Mouse (Mus musculus) brown adipose tissue, adult 24 weeks (tissue): ENCODE results near the gene Catsper3. TPM values are rescaled to one million over a fixed set of nuclear protein-coding genes. Genes with fewer than 3 reads are reported as not detected.

Source experiments
- H3K27ac ChIP-seq: fragments of 200-500 bp; replicated peaks from 2 replicates; pipeline ENCODE4 v1.5.1; 2012; ENCODE audit warnings: low read depth, mild to moderate bottlenecking, low read length
- H3K4me1 ChIP-seq: fragments of 200-500 bp; 2 replicates; pipeline ENCODE4 v1.6.1; 2012; ENCODE audit warnings: low read length, mixed read lengths; ENCODE audit not compliant: control insufficient read depth, insufficient read depth, insufficient read length
- H3K4me3 ChIP-seq: fragments of 200-500 bp; 2 replicates; pipeline ENCODE4 v1.5.1; 2012; ENCODE audit warnings: low read depth, mild to moderate bottlenecking, low read length, moderate library complexity; ENCODE audit not compliant: insufficient read depth
- polyA plus RNA-seq: library from polyadenylated mRNA; stranded (reverse); fragments of >200 nt; gene quantifications from 2 replicates; pipeline ENCODE4 v1.2.4, GENCODE M21; 2012; ENCODE audit not compliant: missing spikeins, insufficient read depth, insufficient read length

The Catsper3 gene
- polyA plus RNA-seq = not detected in 2 replicates

DNA sequence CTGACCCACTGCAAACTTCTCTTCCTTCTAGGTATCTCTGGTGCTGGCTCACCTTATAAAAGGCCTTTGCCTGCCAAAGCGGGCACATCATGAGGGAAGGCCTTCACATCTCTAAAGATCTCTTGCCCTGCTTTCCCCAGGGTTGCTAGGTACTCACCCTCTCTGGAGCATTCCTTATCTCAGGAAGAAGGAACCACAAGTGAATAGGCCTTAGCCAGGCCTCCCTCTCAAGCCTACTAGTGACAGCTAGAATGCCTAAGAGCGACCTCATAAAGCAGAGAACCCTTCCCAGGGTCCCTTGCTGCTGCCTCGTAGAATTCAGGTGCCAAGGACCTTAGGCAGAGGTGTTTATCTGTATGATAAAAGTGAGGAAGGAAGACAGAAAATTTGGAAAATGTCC, at the start of gene Catsper3:
Gene Catsper3, plus strand, starts transcription at position 301 of the 400 bp plus-strand sequence.
- no peaks in the 10 kb centered on the region for H3K4me1 ChIP-seq
- no peak within 1 kb of the TSS for H3K4me3 ChIP-seq
- no peak within 1 kb of the TSS for H3K27ac ChIP-seq

DNA sequence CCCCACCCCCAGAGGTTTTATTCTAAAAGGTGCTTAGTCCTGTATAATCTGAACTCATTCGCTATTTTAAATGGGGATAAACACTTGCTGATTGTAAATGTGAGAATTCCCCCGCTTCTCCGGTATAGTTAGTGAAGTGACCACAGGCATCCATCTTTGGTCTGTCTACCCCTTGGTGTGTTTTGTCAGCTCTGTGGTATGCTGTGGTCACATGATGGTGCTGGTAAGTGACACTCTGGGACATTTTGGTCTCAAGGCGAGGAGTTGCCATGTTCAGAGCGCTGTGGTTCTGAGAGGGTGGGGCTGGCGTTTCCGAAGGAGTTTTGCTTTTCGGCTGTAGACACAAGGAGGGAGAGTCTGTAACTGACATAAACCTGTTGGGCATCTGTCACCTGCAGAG, 46.5 kb upstream of the Catsper3 start:
- no peak overlapping the region for H3K4me3 ChIP-seq
- H3K4me1 ChIP-seq = no peaks in the 10 kb centered on the region
- H3K27ac ChIP-seq = no peak overlapping the region

- H3K27ac ChIP-seq = no peak overlapping the region
- H3K4me3 ChIP-seq = no peak overlapping the region
- H3K4me1 ChIP-seq = no peaks in the 10 kb centered on the region
Measured at GRCm38 (mm10) chr13:55742306-55742705, 42.1 kb upstream of the Catsper3 start.

DNA sequence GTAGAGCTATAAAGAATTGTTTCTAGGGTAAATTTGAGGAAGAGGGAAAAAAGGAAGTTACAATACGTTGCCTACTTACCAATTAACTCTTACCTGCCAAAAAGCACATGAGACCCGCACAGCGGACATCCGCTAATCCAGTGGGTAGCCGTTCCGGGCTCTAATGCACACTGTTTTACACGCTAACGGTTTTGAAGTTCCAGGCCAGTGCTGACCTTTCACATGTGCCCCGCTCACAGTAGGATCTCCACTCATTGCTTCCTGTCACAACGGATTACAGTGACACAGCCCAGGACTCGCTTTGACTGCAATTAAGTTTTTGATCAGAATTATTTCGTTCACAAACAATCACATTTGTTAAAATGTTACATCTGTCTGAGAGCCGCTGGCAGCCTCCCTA, 30.0 kb upstream of the Catsper3 start:
- H3K4me3 ChIP-seq = no peak overlapping the region
- no peak overlapping the region for H3K27ac ChIP-seq
- no peaks in the 10 kb centered on the region for H3K4me1 ChIP-seq

- no peaks in the 10 kb centered on the region for H3K4me1 ChIP-seq
- no peak overlapping the region for H3K27ac ChIP-seq
- no peak overlapping the region for H3K4me3 ChIP-seq
Measured at GRCm38 (mm10) chr13:55756789-55757188, 27.6 kb upstream of the Catsper3 start.

DNA sequence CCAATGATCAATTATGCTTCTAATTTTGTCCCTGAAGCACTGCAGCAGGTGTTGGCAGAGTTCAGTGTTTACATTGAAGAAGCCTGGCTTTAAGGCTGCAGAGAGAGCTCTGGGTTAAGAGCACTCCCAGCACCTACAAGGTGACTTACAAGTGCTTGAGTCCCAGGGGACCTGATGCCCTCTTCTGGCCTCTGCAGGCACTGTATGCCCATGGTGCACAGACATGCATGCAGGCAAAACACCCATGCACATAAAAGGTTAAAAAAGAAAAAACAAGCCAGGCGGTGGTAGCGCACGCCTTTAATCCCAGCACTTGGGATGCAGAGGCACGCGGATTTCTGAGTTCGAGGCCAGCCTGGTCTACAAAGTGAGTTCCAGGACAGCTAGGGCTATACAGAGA, 26.7 kb upstream of the Catsper3 start:
- no peak overlapping the region for H3K4me3 ChIP-seq
- H3K27ac ChIP-seq = no peak overlapping the region
- no peaks in the 10 kb centered on the region for H3K4me1 ChIP-seq

DNA sequence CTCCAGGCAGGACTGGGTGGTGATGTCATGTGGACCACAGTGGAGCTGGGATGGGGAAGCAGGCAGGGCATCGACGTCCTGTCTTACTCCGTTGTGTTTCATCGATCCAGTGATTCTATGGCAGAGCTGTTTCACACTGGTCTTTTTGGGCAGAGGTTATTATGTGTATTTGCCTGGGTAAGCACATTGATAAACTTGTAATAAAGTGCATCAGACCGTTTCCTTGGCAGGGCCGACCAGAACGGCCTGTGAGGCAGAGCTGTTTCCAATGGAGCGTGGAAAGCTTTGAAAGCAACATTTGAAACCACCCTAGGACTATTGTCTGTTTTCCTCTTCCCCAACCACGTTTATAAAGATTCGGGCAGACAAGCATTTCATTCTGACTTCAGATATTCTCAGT, 23.8 kb upstream of the Catsper3 start:
- Histone ChIP-seq H3K4me1 (no peaks in the 10 kb centered on the region), H3K27ac (no peak overlapping the region), H3K4me3 (no peak overlapping the region)

GRCm38 (mm10) chr13:55761486-55761885, 22.9 kb upstream of the Catsper3 start:
- no peaks in the 10 kb centered on the region for H3K4me1 ChIP-seq
- no peak overlapping the region for H3K27ac ChIP-seq
- no peak overlapping the region for H3K4me3 ChIP-seq

DNA sequence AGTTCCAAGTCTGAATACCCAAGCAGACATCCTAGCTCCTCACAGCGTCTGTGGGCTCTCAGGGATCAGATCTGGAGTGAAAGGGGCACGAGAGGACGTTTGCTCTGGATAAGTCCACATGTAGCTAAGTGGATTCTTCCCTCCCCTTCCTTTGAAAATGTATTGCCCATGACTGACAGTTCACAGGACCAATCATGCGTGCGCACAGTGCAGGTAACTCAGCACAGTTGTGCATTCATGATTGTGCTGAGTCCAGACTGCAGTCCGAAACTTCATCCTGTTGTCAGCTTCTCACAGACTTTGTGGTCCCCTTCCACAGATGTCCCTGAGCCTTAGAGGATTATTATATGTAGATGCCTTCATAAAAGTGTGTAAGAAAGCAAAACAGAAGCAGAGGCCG, 10.0 kb upstream of the Catsper3 start:
- Histone ChIP-seq H3K4me1 (no peaks in the 10 kb centered on the region), H3K27ac (no peak overlapping the region), H3K4me3 (no peak overlapping the region)

- no peak overlapping the region for H3K27ac ChIP-seq
- no peaks in the 10 kb centered on the region for H3K4me1 ChIP-seq
- H3K4me3 ChIP-seq = no peak overlapping the region
Measured at GRCm38 (mm10) chr13:55775056-55775455, 9.3 kb upstream of the Catsper3 start.

DNA sequence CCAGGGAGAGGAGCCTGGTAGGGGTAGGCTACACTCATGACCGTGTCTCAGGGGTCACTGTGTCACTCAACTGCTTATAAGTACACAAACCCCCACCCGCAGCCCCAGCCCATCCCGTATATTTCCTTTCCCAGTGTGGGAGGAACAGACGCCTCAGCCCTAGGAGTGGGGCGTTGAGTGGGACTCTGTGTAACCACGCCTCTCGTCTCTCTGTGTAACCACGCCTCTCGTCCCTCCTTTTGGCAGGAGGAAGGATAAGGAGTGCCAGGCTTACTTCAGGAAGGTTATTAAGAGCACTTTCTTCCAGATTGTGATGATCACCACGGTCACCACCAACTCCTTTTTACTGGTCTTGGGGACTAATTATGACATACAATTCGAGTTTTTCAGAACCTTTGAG, 1.8 kb downstream of the Catsper3 start:
- Histone ChIP-seq H3K4me3 (no peak overlapping the region), H3K4me1 (no peaks in the 10 kb centered on the region), H3K27ac (no peak overlapping the region)

DNA sequence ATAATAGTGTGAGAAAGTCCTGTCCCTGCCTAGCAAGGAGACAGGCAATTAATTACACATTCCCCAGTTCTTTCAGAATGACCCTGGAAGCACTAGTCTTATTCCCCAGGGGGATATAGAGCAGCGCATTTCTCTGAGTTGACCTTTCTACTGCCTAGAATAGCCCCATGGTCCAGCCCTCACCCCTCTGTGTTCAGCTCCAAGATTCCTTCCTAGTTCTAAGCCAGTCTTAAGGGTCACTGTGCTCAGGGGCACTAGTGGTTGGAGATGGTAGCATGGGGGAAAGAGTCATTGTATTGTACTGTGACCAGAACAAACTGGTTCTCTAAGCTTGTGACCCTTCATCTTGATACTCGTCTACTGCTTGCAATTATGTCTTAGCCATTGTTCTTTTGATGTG, 16.9 kb downstream of the Catsper3 start:
- Histone ChIP-seq H3K27ac (no peak overlapping the region), H3K4me1 (0 out of 2 replicates have a peak, but pooled peaks cover 2% of the 10 kb centered on the region), H3K4me3 (no peak overlapping the region)

- H3K4me3 ChIP-seq = no peak overlapping the region
- H3K27ac ChIP-seq = no peak overlapping the region
- H3K4me1 ChIP-seq = 0 out of 2 replicates have a peak, but pooled peaks cover 2% of the 10 kb centered on the region
Measured at GRCm38 (mm10) chr13:55803973-55804372, 19.6 kb downstream of the Catsper3 start.

GRCm38 (mm10) chr13:55809041-55809623, 24.8 kb downstream of the Catsper3 start:
- Histone ChIP-seq H3K27ac (no peak overlapping the region), H3K4me3 (no peak overlapping the region), H3K4me1 (peaks cover 4% of the 10 kb centered on the region; the same call in 1 of the 2 replicates)

DNA sequence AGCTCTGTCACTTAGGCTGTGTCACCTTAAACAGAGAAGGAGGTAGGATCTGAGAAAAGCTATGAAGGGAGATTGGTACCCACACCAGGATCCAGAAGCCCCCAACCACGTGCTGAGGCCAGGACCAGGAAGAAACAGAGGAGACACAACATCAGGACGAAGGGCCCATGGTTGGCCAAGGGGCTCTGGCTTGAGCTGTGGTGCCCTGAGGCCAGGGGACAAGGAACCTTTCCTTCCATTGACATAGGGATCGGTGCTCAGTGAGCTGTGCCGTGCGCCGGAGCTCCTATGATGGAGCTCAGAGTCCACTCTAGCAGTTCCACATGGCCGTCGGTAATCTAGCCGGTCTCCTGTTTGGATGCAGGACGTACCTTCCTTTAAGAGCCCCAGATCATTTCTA, 25.3 kb downstream of the Catsper3 start:
- no peak overlapping the region for H3K27ac ChIP-seq
- no peak overlapping the region for H3K4me3 ChIP-seq

DNA sequence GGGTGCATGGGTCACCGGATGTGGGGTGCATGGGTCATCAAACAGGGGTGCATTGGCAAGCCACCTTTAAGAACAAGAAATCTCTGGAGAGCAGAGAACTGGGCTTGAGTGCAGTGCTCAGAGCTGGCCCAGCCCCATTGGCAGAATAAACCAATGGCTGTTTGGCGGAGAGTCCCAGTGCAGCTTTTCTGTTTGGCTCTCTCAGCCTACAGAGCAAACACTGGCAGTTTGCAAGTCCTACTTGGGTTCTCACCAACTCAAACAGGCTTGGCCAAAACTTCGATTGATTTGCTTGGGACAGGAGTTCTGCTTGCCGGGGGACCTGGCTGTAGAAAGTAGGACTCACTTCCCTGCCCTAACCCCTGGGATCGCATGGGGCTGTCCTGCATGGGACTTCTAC, 26.6 kb downstream of the Catsper3 start:
- Histone ChIP-seq H3K27ac (no peak overlapping the region), H3K4me3 (no peak overlapping the region), H3K4me1 (peaks cover 4% of the 10 kb centered on the region; the same call in 1 of the 2 replicates)

More for the DNA sequence above, 25.3 kb downstream of the Catsper3 start:
- H3K4me1 ChIP-seq = peaks cover 4% of the 10 kb centered on the region; the same call in 1 of the 2 replicates
